Mouse (Mus musculus) heart, postnatal 0 days (tissue): ENCODE measurements at regions not wholly inside any gene's neighbourhood (a gene's known extent, or its start where the extent isn't known, plus 50 kb on each side); places are given as distances from the start of the nearest gene placed in this dataset.

Experiments
- ATAC-seq: fragments of 200-750 bp; cut with Nextera tagmentation; 2 replicates; pipeline ENCODE4 v1.8.0; 2017; ENCODE audit warnings: low read depth, moderate number of reproducible peaks, moderate library complexity; ENCODE audit not compliant: insufficient read depth
- DNase-seq: peaks from one replicate; pipeline ENCODE4 v3.0.0-alpha.2; 2016; ENCODE audit warnings: low spot score
- H3K27ac ChIP-seq: fragments of 300-500 bp; sonication (generic); 2 replicates; pipeline ENCODE4 v1.5.1; 2014; ENCODE audit warnings: low read depth, mild to moderate bottlenecking
- H3K27me3 ChIP-seq: fragments of 300-500 bp; sonication (generic); 2 replicates; pipeline ENCODE4 v1.6.1; 2014; ENCODE audit warnings: low read length, mixed read lengths; ENCODE audit not compliant: control insufficient read depth, insufficient read depth
- H3K36me3 ChIP-seq: fragments of 300-500 bp; sonication (generic); replicated peaks from 2 replicates; pipeline ENCODE4 v1.6.1; 2014; ENCODE audit warnings: low read length, mixed read lengths; ENCODE audit not compliant: control insufficient read depth, insufficient read depth
- H3K4me1 ChIP-seq: fragments of 300-500 bp; sonication (generic); 2 replicates; pipeline ENCODE4 v1.6.1; 2014; ENCODE audit warnings: antibody characterized with exemption; ENCODE audit not compliant: control insufficient read depth, insufficient read depth
- H3K4me2 ChIP-seq: fragments of 300-500 bp; sonication (generic); 2 replicates; pipeline ENCODE4 v1.6.1; 2014; ENCODE audit warnings: low read depth, mild to moderate bottlenecking, low read length, moderate library complexity
- H3K4me3 ChIP-seq: fragments of 300-500 bp; sonication (generic); 2 replicates; pipeline ENCODE4 v1.5.1; 2014; ENCODE audit warnings: low read depth, low read length
- H3K9ac ChIP-seq: fragments of 300-500 bp; sonication (generic); replicated peaks from 2 replicates; pipeline ENCODE4 v1.6.1; 2014; ENCODE audit warnings: low read depth, low read length, mixed read lengths
- H3K9me3 ChIP-seq: fragments of 300-500 bp; sonication (generic); replicated peaks from 2 replicates; pipeline ENCODE4 v1.6.1; 2016; ENCODE audit warnings: low read length; ENCODE audit not compliant: control insufficient read depth
- CTCF ChIP-seq: IDR thresholded peaks from 2 replicates; pipeline ENCODE4 v1.5.1; 2016; ENCODE audit warnings: antibody characterized with exemption, control low read depth, low read depth
- EP300 ChIP-seq: IDR thresholded peaks from 2 replicates; pipeline ENCODE4 v1.6.1; 2016; ENCODE audit warnings: antibody characterized with exemption, low read depth
- WGBS: fragments of 180-500 bp; shearing (Covaris S2); extraction: QIAGEN DNeasy Blood & Tissue Kit; methylation state at CpG from one replicate; pipeline ENCODE4 v1.1.7; 2014; 5-methylcytosine and 5-hydroxymethylcytosine counted together

- WGBS: 54% methylated on average over 10 of the region's 10 CpGs
- no peak for DNase-seq
- Histone ChIP-seq H3K4me3 (no peak overlapping the region), H3K4me2 (no peak overlapping the region), H3K9ac (no peak overlapping the region), H3K27me3 (no peaks in the 10 kb centered on the region), H3K4me1 (no peaks in the 10 kb centered on the region), H3K27ac (no peak overlapping the region), H3K36me3 (no peaks in the 10 kb centered on the region), H3K9me3 (no peaks in the 10 kb centered on the region)
- TF ChIP-seq CTCF: no peak
- no peak for TF ChIP-seq EP300
- no peak for ATAC-seq
These were observed 94.5 kb downstream of the Olfm1 start for GRCm38 (mm10) chr2:28287210-28287860.

- Histone ChIP-seq H3K9ac (no peak overlapping the region), H3K4me3 (no peak overlapping the region), H3K9me3 (no peaks in the 10 kb centered on the region), H3K27me3 (0 out of 2 replicates have a peak, but pooled peaks cover 3% of the 10 kb centered on the region), H3K4me1 (no peaks in the 10 kb centered on the region), H3K27ac (no peak overlapping the region), H3K36me3 (no peaks in the 10 kb centered on the region), H3K4me2 (no peak overlapping the region)
- ATAC-seq (no peak), DNase-seq (no peak)
- WGBS: 67% methylated on average over 6 of the region's 6 CpGs
- TF ChIP-seq CTCF: no peak
- TF ChIP-seq EP300: no peak
These were observed 96.5 kb downstream of the Olfm1 start for GRCm38 (mm10) chr2:28289339-28289738.

GRCm38 (mm10) chr2:28289860-28290471 lies 97.2 kb downstream of the Olfm1 start:
- H3K4me1 ChIP-seq: no peaks in the 10 kb centered on the region
- H3K4me2 ChIP-seq: no peak overlapping the region
- no peak overlapping the region for H3K27ac ChIP-seq
- H3K27me3 ChIP-seq: 0 out of 2 replicates have a peak, but pooled peaks cover 3% of the 10 kb centered on the region
- H3K9me3 ChIP-seq: no peaks in the 10 kb centered on the region
- 72% methylated on average over 11 of the region's 11 CpGs for WGBS
- DNase-seq (no peak), ATAC-seq (no peak)
- TF ChIP-seq EP300: no peak
- no peak for TF ChIP-seq CTCF
- H3K9ac ChIP-seq: no peak overlapping the region
- H3K4me3 ChIP-seq: no peak overlapping the region
- H3K36me3 ChIP-seq: no peaks in the 10 kb centered on the region

- WGBS: 43% methylated on average over 7 of the region's 7 CpGs
- Histone ChIP-seq H3K4me2 (no peak overlapping the region), H3K27me3 (0 out of 2 replicates have a peak, but pooled peaks cover 8% of the 10 kb centered on the region), H3K9ac (no peak overlapping the region), H3K36me3 (no peaks in the 10 kb centered on the region), H3K4me3 (no peak overlapping the region), H3K27ac (no peak overlapping the region), H3K9me3 (no peaks in the 10 kb centered on the region), H3K4me1 (no peaks in the 10 kb centered on the region)
- TF ChIP-seq EP300: no peak
- TF ChIP-seq CTCF: no peak
- no peak for DNase-seq
- ATAC-seq: no peak
These were observed 101.7 kb downstream of the Olfm1 start for GRCm38 (mm10) chr2:28294509-28294908.

GRCm38 (mm10) chr2:28296183-28296582 lies 103.4 kb downstream of the Olfm1 start:
- no peak for ATAC-seq
- Histone ChIP-seq H3K36me3 (no peaks in the 10 kb centered on the region), H3K27ac (no peak overlapping the region), H3K27me3 (0 out of 2 replicates have a peak, but pooled peaks cover 8% of the 10 kb centered on the region), H3K4me2 (no peak overlapping the region), H3K4me3 (no peak overlapping the region), H3K9ac (no peak overlapping the region), H3K4me1 (no peaks in the 10 kb centered on the region), H3K9me3 (no peaks in the 10 kb centered on the region)
- TF ChIP-seq EP300: no peak
- TF ChIP-seq CTCF: no peak
- 77% methylated on average over 12 of the region's 12 CpGs for WGBS
- no peak for DNase-seq

GRCm38 (mm10) chr2:28298738-28299137 lies 105.9 kb downstream of the Olfm1 start:
- no peak for ATAC-seq
- no peak overlapping the region for H3K4me3 ChIP-seq
- WGBS: 58% methylated on average over 6 of the region's 6 CpGs
- H3K9me3 ChIP-seq: no peaks in the 10 kb centered on the region
- TF ChIP-seq EP300 (no peak), CTCF (no peak)
- no peak overlapping the region for H3K27ac ChIP-seq
- H3K4me1 ChIP-seq: no peaks in the 10 kb centered on the region
- 0 out of 2 replicates have a peak, but pooled peaks cover 8% of the 10 kb centered on the region for H3K27me3 ChIP-seq
- no peak overlapping the region for H3K9ac ChIP-seq
- no peaks in the 10 kb centered on the region for H3K36me3 ChIP-seq
- DNase-seq: no peak
- no peak overlapping the region for H3K4me2 ChIP-seq
